Mouse (Mus musculus) liver, adult 2 months (tissue): ENCODE measurements at regions not wholly inside any gene's neighbourhood (a gene's known extent, or its start where the extent isn't known, plus 50 kb on each side); places are given as distances from the start of the nearest gene placed in this dataset.

Source experiments
- CTCF ChIP-seq: fragments of 200-500 bp; IDR thresholded peaks from 2 replicates; pipeline ENCODE4 v1.5.1; 2011; ENCODE audit warnings: low read depth, low read length, control low read depth
- POLR2A ChIP-seq: fragments of 200-500 bp; IDR thresholded peaks from 2 replicates; pipeline ENCODE4 v1.6.1; 2011; ENCODE audit warnings: low read length, control low read depth; ENCODE audit not compliant: insufficient read depth; ENCODE audit errors: extremely low read depth

GRCm38 (mm10) chr16:93272146-93272545 lies 331.7 kb downstream of the Setd4 start:
- TF ChIP-seq POLR2A (no peak), CTCF (no peak)
